Mouse (Mus musculus) midbrain, embryonic 14.5 days (tissue): ENCODE data around the gene Mecom. TPM values are rescaled to one million over a fixed set of nuclear protein-coding genes. Genes with fewer than 3 reads are reported as not detected.

Experiments
- ATAC-seq: fragments of 200-750 bp; cut with Nextera tagmentation; 2 replicates; pipeline ENCODE4 v1.8.0; 2017; ENCODE audit warnings: moderate number of reproducible peaks, moderate library complexity; ENCODE audit not compliant: low FRiP score, low TSS enrichment
- DNase-seq: peaks from one replicate; pipeline ENCODE4 v3.0.0-alpha.2; 2015
- H3K27ac ChIP-seq: fragments of 300-500 bp; sonication (generic); replicated peaks from 2 replicates; pipeline ENCODE4 v1.5.1; 2014; ENCODE audit warnings: mild to moderate bottlenecking, low read depth, low read length, moderate library complexity
- H3K27me3 ChIP-seq: fragments of 300-500 bp; sonication (generic); 2 replicates; pipeline ENCODE4 v1.6.1; 2014; ENCODE audit warnings: low read length, control low read depth, mixed read lengths; ENCODE audit not compliant: control insufficient read depth, insufficient read depth
- H3K36me3 ChIP-seq: fragments of 300-500 bp; sonication (generic); 2 replicates; pipeline ENCODE4 v1.6.1; 2014; ENCODE audit warnings: low read length, control low read depth; ENCODE audit not compliant: control insufficient read depth, insufficient read depth
- H3K4me1 ChIP-seq: fragments of 300-500 bp; sonication (generic); 2 replicates; pipeline ENCODE4 v1.6.1; 2014; ENCODE audit warnings: mild to moderate bottlenecking, antibody characterized with exemption, low read length, control low read depth; ENCODE audit not compliant: control insufficient read depth, insufficient read depth
- H3K4me2 ChIP-seq: fragments of 300-500 bp; sonication (generic); 2 replicates; pipeline ENCODE4 v1.6.1; 2014; ENCODE audit warnings: mild to moderate bottlenecking, low read length, moderate library complexity
- H3K4me3 ChIP-seq: fragments of 300-500 bp; sonication (generic); replicated peaks from 2 replicates; pipeline ENCODE4 v1.5.1; 2014; ENCODE audit warnings: low read depth, low read length
- H3K9ac ChIP-seq: fragments of 300-500 bp; sonication (generic); replicated peaks from 2 replicates; pipeline ENCODE4 v1.6.1; 2014; ENCODE audit warnings: mild to moderate bottlenecking, low read length, moderate library complexity
- H3K9me3 ChIP-seq: fragments of 300-500 bp; sonication (generic); 2 replicates; pipeline ENCODE4 v1.6.1; 2016; ENCODE audit warnings: low read length, control low read depth, mixed read lengths; ENCODE audit not compliant: control insufficient read depth
- WGBS: fragments of 180-500 bp; shearing (Covaris S2); extraction: QIAGEN DNeasy Blood & Tissue Kit; methylation state at CpG from one replicate; pipeline ENCODE4 v1.1.7; 2014; 5-methylcytosine and 5-hydroxymethylcytosine counted together
- polyA plus RNA-seq: library from polyadenylated mRNA; unstranded; fragments of >200 nt; fragmentation: Nextera tagmentation; extraction: Ambion mirVana; gene quantifications from 2 replicates; pipeline ENCODE4 v1.2.1, GENCODE M21; 2014

Gene Mecom
- polyA plus RNA-seq, 1 experiment from 2014 or later, result 10.1 TPM

GRCm38 (mm10) chr3:30269253-30269652 is 278.6 kb downstream of the Mecom start:
- ATAC-seq, result no peak
- no peak for DNase-seq
- 72% methylated on average over 3 of the region's 3 CpGs for WGBS
- Histone ChIP-seq H3K27ac (no peak overlapping the region), H3K4me1 (no peaks in the 10 kb centered on the region), H3K27me3 (no peaks in the 10 kb centered on the region), H3K4me2 (no peak overlapping the region), H3K9ac (no peak overlapping the region), H3K4me3 (no peak overlapping the region), H3K36me3 (no peaks in the 10 kb centered on the region), H3K9me3 (no peaks in the 10 kb centered on the region)

GRCm38 (mm10) chr3:30260945-30261344 is 286.9 kb downstream of the Mecom start:
- DNase-seq, result no peak
- WGBS, result 67% methylated on average over 4 of the region's 4 CpGs

DNA sequence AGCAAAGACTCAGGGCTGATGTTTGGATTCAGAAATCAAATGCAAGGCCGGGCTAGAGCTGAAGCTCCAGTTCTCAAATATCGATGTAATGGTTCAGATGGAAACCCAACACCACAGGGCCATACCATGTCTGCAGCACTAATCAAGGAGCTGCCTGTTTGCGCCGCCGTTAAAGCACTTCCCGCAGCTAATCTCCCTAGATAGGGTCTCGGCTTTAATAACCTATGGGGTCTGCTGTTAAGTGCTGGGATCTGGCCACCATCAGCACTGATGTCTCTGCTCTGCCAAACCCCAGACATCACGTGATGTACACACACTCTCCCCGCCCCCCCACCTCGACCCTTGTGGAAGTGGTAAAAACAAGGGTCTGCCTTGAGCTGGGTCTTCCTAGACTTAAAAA is 289.4 kb downstream of the Mecom start:
- Histone ChIP-seq H3K27ac (no peak overlapping the region), H3K4me2 (no peak overlapping the region), H3K27me3 (no peaks in the 10 kb centered on the region), H3K9ac (no peak overlapping the region), H3K4me1 (no peaks in the 10 kb centered on the region), H3K4me3 (no peak overlapping the region), H3K9me3 (no peaks in the 10 kb centered on the region), H3K36me3 (no peaks in the 10 kb centered on the region)
- ATAC-seq, result no peak
- DNase-seq, result no peak
- WGBS, result 78% methylated on average over 10 of the region's 10 CpGs

More at GRCm38 (mm10) chr3:30260945-30261344, 286.9 kb downstream of the Mecom start:
- H3K4me1 ChIP-seq, result no peaks in the 10 kb centered on the region
- H3K4me2 ChIP-seq, result no peak overlapping the region
- no peak for ATAC-seq
- H3K4me3 ChIP-seq, result no peak overlapping the region
- H3K36me3 ChIP-seq, result no peaks in the 10 kb centered on the region
- H3K27ac ChIP-seq, result no peak overlapping the region
- no peaks in the 10 kb centered on the region for H3K9me3 ChIP-seq
- H3K27me3 ChIP-seq, result no peaks in the 10 kb centered on the region
- no peak overlapping the region for H3K9ac ChIP-seq

GRCm38 (mm10) chr3:30257776-30258175 is 290.0 kb downstream of the Mecom start:
- no peak overlapping the region for H3K4me3 ChIP-seq
- no peak overlapping the region for H3K27ac ChIP-seq
- no peak for DNase-seq
- no peaks in the 10 kb centered on the region for H3K9me3 ChIP-seq
- 79% methylated on average over 5 of the region's 5 CpGs for WGBS
- no peak overlapping the region for H3K9ac ChIP-seq
- H3K36me3 ChIP-seq, result no peaks in the 10 kb centered on the region
- no peaks in the 10 kb centered on the region for H3K4me1 ChIP-seq
- H3K27me3 ChIP-seq, result no peaks in the 10 kb centered on the region
- ATAC-seq, result no peak
- H3K4me2 ChIP-seq, result no peak overlapping the region

DNA sequence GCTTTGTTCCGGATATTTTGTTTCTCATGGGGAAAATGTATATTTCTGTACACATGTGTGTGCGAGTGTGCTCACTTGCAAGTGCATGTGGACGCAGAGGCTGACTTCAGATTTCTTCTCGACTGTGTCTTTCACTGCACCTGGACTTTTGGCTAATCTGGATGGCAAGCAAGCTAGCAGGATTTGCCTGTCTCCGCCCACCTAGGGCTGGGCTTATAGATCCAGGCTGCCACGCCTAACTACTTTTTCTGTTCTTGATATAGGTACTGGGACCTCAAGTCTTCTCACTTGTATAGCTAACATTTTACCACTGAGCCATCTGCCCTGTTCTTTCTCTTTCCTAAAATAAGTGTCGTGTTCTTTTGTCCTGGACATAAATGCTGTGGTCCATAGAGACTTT is 290.9 kb downstream of the Mecom start:
- Histone ChIP-seq H3K4me2 (no peak overlapping the region), H3K27ac (no peak overlapping the region), H3K9me3 (no peaks in the 10 kb centered on the region), H3K4me1 (no peaks in the 10 kb centered on the region), H3K36me3 (no peaks in the 10 kb centered on the region), H3K27me3 (no peaks in the 10 kb centered on the region), H3K9ac (no peak overlapping the region), H3K4me3 (no peak overlapping the region)
- no peak for ATAC-seq
- 89% methylated on average over 7 of the region's 7 CpGs for WGBS
- no peak for DNase-seq

GRCm38 (mm10) chr3:30255828-30256227 is 292.0 kb downstream of the Mecom start:
- H3K4me1 ChIP-seq, result no peaks in the 10 kb centered on the region
- H3K9ac ChIP-seq, result no peak overlapping the region
- H3K36me3 ChIP-seq, result no peaks in the 10 kb centered on the region
- ATAC-seq (no peak), DNase-seq (no peak)
- no peak overlapping the region for H3K4me2 ChIP-seq
- H3K9me3 ChIP-seq, result no peaks in the 10 kb centered on the region
- H3K27ac ChIP-seq, result no peak overlapping the region
- 91% methylated on average over 5 of the region's 5 CpGs for WGBS
- no peak overlapping the region for H3K4me3 ChIP-seq
- H3K27me3 ChIP-seq, result no peaks in the 10 kb centered on the region

- Histone ChIP-seq H3K4me2 (no peak overlapping the region), H3K4me3 (no peak overlapping the region), H3K9me3 (no peaks in the 10 kb centered on the region), H3K27ac (no peak overlapping the region), H3K27me3 (no peaks in the 10 kb centered on the region), H3K9ac (no peak overlapping the region), H3K4me1 (no peaks in the 10 kb centered on the region), H3K36me3 (no peaks in the 10 kb centered on the region)
- WGBS, result 60% methylated on average over 7 of the region's 7 CpGs
- DNase-seq (no peak), ATAC-seq (no peak)
These were observed 293.4 kb downstream of the Mecom start for GRCm38 (mm10) chr3:30254451-30254850.

DNA sequence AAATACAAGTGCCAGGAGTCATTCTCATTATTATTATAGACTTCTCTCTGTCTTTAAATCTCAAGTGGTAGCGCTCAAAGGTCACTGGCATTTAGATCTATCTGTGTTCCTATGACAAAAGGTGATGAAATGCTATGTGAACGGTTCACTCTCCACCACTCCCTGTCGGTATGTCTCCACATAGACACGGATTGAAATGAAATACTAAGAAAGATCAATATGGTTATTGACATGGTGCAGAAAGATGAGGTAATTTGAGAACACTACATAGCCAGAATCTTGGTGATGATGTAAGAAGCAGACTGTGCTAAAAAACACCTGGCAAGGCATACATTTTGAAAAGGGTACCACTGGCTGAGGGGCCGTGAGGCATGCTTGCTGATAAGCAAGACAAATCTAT is 294.1 kb downstream of the Mecom start:
- DNase-seq (no peak), ATAC-seq (no peak)
- no peak overlapping the region for H3K27ac ChIP-seq
- WGBS, result 91% methylated on average over 5 of the region's 5 CpGs
- H3K4me2 ChIP-seq, result no peak overlapping the region
- no peaks in the 10 kb centered on the region for H3K36me3 ChIP-seq
- H3K9ac ChIP-seq, result no peak overlapping the region
- H3K4me1 ChIP-seq, result no peaks in the 10 kb centered on the region
- H3K27me3 ChIP-seq, result no peaks in the 10 kb centered on the region
- H3K9me3 ChIP-seq, result no peaks in the 10 kb centered on the region
- no peak overlapping the region for H3K4me3 ChIP-seq

DNA sequence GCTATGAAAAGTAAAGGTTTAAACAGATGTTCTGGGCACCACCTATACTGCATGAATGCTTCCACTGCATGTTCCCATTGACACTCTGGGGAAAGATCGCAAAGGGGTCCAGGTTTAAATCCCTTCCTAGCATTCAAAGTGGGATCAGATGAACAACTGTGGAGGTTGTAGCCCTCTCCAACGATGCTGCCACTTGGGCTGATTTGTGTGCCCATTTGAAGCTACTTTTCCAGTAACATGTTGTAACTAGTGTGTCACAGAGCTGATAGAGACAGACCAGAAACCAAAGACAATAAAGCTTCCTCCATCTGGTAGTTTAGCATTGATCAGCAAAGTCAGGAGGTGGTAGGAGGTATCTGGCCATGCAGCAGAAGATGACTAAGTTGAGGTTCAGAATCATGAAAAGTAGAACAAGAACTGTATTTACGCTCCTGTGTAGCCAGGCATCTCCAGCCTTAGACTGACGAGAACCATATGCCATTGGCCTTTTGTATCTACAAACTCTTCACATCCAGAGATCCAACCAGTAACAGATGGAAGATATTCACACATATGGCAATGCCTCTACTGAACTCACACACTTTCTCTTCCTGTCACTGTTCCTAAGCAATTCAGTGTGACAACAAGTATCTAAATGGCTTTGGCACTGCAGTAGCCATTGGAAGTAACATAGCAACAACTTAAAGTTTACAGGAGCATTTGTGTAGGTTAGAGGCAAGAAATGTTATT is 299.0 kb downstream of the Mecom start:
- Histone ChIP-seq H3K9ac (no peak overlapping the region), H3K4me3 (no peak overlapping the region), H3K27ac (no peak overlapping the region), H3K4me2 (no peak overlapping the region), H3K27me3 (0 out of 2 replicates have a peak, but pooled peaks cover 4% of the 10 kb centered on the region), H3K4me1 (peaks cover 9% of the 10 kb centered on the region; the same call in 1 of the 2 replicates), H3K36me3 (no peaks in the 10 kb centered on the region), H3K9me3 (no peaks in the 10 kb centered on the region)
- DNase-seq, result no peak
- WGBS, result 92% methylated on average over 4 of the region's 4 CpGs
- no peak for ATAC-seq
